Mouse (Mus musculus): Measurements from ENCODE around the gene Rbm47.

DNA sequence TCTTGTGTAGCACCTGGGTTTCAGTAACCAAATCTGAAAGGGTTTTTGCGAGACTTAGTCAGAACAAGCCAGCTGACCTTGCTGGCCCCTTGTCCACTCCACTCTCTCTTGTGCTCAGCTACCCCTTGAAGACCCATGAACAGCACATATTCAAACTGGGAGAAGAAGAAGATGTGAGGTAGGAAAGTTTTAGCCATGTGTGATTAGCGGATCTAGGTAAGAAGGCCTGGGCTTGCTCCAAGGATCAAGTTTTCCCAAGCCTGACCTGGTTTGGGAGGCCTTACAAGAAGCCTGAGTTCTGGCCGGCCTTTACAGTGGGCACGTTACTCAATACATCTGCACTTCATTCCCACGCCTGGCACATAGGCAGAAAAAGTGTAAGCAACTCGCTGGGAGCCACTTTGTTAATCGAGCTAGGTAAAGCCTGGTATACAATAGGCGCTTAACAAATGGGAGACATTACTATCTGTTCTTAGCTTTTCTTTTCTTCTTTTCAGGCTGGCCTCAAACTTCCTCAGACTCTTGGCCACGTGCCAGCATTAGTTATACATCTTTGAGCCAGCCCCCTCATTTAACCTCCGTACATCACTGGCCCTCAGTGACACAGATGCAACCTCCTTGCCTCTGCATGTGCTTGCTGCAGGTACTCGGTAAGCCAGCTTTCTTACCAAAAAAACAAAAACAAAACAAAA lies 37.6 kb downstream of the Rbm47 start:
- TF ChIP-seq POLR2A (IDR thresholded peaks at IDR 0.05; ENCODE audit: low read depth, low read length) (no peak), CTCF (IDR thresholded peaks at IDR 0.05; ENCODE audit: borderline replicate concordance, insufficient read depth, low read length) (no peak)

Measured in embryonic fibroblast, embryonic 13.5 days (primary cell).